Mouse (Mus musculus) heart, postnatal 0 days (tissue): Measurements from ENCODE around the gene Tmem213. TPM values are rescaled to one million over a fixed set of nuclear protein-coding genes. Genes with fewer than 3 reads are reported as not detected.

ENCODE experiments used
- ATAC-seq: fragments of 200-750 bp; cut with Nextera tagmentation; 2 replicates; pipeline ENCODE4 v1.8.0; 2017; ENCODE audit warnings: low read depth, moderate number of reproducible peaks, moderate library complexity; ENCODE audit not compliant: insufficient read depth
- DNase-seq: peaks from one replicate; pipeline ENCODE4 v3.0.0-alpha.2; 2016; ENCODE audit warnings: low spot score
- H3K27ac ChIP-seq: fragments of 300-500 bp; sonication (generic); 2 replicates; pipeline ENCODE4 v1.5.1; 2014; ENCODE audit warnings: low read depth, mild to moderate bottlenecking
- H3K27me3 ChIP-seq: fragments of 300-500 bp; sonication (generic); 2 replicates; pipeline ENCODE4 v1.6.1; 2014; ENCODE audit warnings: low read length, mixed read lengths; ENCODE audit not compliant: control insufficient read depth, insufficient read depth
- H3K36me3 ChIP-seq: fragments of 300-500 bp; sonication (generic); replicated peaks from 2 replicates; pipeline ENCODE4 v1.6.1; 2014; ENCODE audit warnings: low read length, mixed read lengths; ENCODE audit not compliant: control insufficient read depth, insufficient read depth
- H3K4me1 ChIP-seq: fragments of 300-500 bp; sonication (generic); 2 replicates; pipeline ENCODE4 v1.6.1; 2014; ENCODE audit warnings: antibody characterized with exemption; ENCODE audit not compliant: control insufficient read depth, insufficient read depth
- H3K4me2 ChIP-seq: fragments of 300-500 bp; sonication (generic); 2 replicates; pipeline ENCODE4 v1.6.1; 2014; ENCODE audit warnings: low read depth, mild to moderate bottlenecking, low read length, moderate library complexity
- H3K4me3 ChIP-seq: fragments of 300-500 bp; sonication (generic); 2 replicates; pipeline ENCODE4 v1.5.1; 2014; ENCODE audit warnings: low read depth, low read length
- H3K9ac ChIP-seq: fragments of 300-500 bp; sonication (generic); replicated peaks from 2 replicates; pipeline ENCODE4 v1.6.1; 2014; ENCODE audit warnings: low read depth, low read length, mixed read lengths
- H3K9me3 ChIP-seq: fragments of 300-500 bp; sonication (generic); replicated peaks from 2 replicates; pipeline ENCODE4 v1.6.1; 2016; ENCODE audit warnings: low read length; ENCODE audit not compliant: control insufficient read depth
- CTCF ChIP-seq: IDR thresholded peaks from 2 replicates; pipeline ENCODE4 v1.5.1; 2016; ENCODE audit warnings: antibody characterized with exemption, control low read depth, low read depth
- EP300 ChIP-seq: IDR thresholded peaks from 2 replicates; pipeline ENCODE4 v1.6.1; 2016; ENCODE audit warnings: antibody characterized with exemption, low read depth
- WGBS: fragments of 180-500 bp; shearing (Covaris S2); extraction: QIAGEN DNeasy Blood & Tissue Kit; methylation state at CpG from one replicate; pipeline ENCODE4 v1.1.7; 2014; 5-methylcytosine and 5-hydroxymethylcytosine counted together
- polyA plus RNA-seq: library from polyadenylated mRNA; unstranded; fragments of >200 nt; fragmentation: Nextera tagmentation; extraction: Ambion mirVana; gene quantifications from 2 replicates; pipeline ENCODE4 v1.2.1, GENCODE M21; 2015
- total RNA-seq: library from RNA; depleted of rRNA; stranded (reverse); fragments of >200 nt; gene quantifications from 2 replicates; pipeline ENCODE4 v1.2.3, GENCODE M21; 2014; ENCODE audit warnings: low replicate concordance; rRNA removed

Tmem213 gene
- total and polyA plus RNA-seq, 2 experiments from 2014 or later: not detected

GRCm38 (mm10) chr6:38165385-38165784, 56.3 kb downstream of the Tmem213 start:
- WGBS: 70% methylated on average over 6 of the region's 6 CpGs
- H3K36me3 ChIP-seq: 0 out of 2 replicates have a peak, but pooled peaks cover under 1% of the 10 kb centered on the region
- H3K4me2 ChIP-seq: no peak overlapping the region
- no peak for ATAC-seq
- TF ChIP-seq CTCF (no peak), EP300 (no peak)
- no peaks in the 10 kb centered on the region for H3K27me3 ChIP-seq
- no peak overlapping the region for H3K27ac ChIP-seq
- no peak overlapping the region for H3K9ac ChIP-seq
- H3K4me1 ChIP-seq: 0 out of 2 replicates have a peak, but pooled peaks cover 3% of the 10 kb centered on the region
- H3K9me3 ChIP-seq: no peaks in the 10 kb centered on the region
- H3K4me3 ChIP-seq: no peak overlapping the region
- DNase-seq: no peak

Other genes starting within 250 kb of the Tmem213 start
- gene Trim24, start 238.4 kb upstream of the Tmem213 start, total RNA-seq: 35.3 and 37.4 TPM in 2 replicates
- gene Trim24, start 238.4 kb upstream of the Tmem213 start, polyA plus RNA-seq: 5.4 and 6.1 TPM in 2 replicates
- gene Svopl, start 62.3 kb upstream of the Tmem213 start, total RNA-seq: 4.2 TPM in 1 of 2 replicates, not detected in the other
- gene Svopl, start 62.3 kb upstream of the Tmem213 start, polyA plus RNA-seq: 0.37 and 0.59 TPM in 2 replicates
- 0.04 TPM in 1 of 2 replicates, not detected in the other for gene Atp6v0a4, start 15.3 kb downstream of the Tmem213 start, total RNA-seq
- 0.04 and 0.12 TPM in 2 replicates for gene Atp6v0a4, start 15.3 kb downstream of the Tmem213 start, polyA plus RNA-seq
- gene D630045J12Rik, start 144.8 kb downstream of the Tmem213 start, total RNA-seq: 1.0 and 2.8 TPM in 2 replicates
- 0.29 and 0.38 TPM in 2 replicates for gene D630045J12Rik, start 144.8 kb downstream of the Tmem213 start, polyA plus RNA-seq
- 4.7 and 7.3 TPM in 2 replicates for gene Zc3hav1l, start 190.0 kb downstream of the Tmem213 start, total RNA-seq
- 2.2 TPM in 2 replicates for gene Zc3hav1l, start 190.0 kb downstream of the Tmem213 start, polyA plus RNA-seq
- 19.2 and 28.9 TPM in 2 replicates for gene Zc3hav1, start 245.3 kb downstream of the Tmem213 start, total RNA-seq
- 8.2 and 9.1 TPM in 2 replicates for gene Zc3hav1, start 245.3 kb downstream of the Tmem213 start, polyA plus RNA-seq